Mouse (Mus musculus) megakaryocyte, embryonic 14.5 days (primary cell): ENCODE measurements around the gene Eif2ak3.

ENCODE experiments used
- FLI1 ChIP-seq: IDR thresholded peaks from 2 replicates; pipeline ENCODE4 v1.6.1; 2012; ENCODE audit warnings: low read length, inconsistent platforms, mixed read lengths
- GATA1 ChIP-seq: IDR thresholded peaks from 3 replicates; pipeline ENCODE4 v1.6.1; 2012; ENCODE audit warnings: mixed read lengths, low read length, inconsistent platforms, borderline replicate concordance

GRCm38 (mm10) chr6:70909572-70909971 is 65.3 kb downstream of the Eif2ak3 start:
- no peak for TF ChIP-seq GATA1
- TF ChIP-seq FLI1 = no peak
